Mouse (Mus musculus) megakaryocyte, embryonic 14.5 days (primary cell): ENCODE measurements around the gene Snorc.

Experiments
- FLI1 ChIP-seq: IDR thresholded peaks from 2 replicates; pipeline ENCODE4 v1.6.1; 2012; ENCODE audit warnings: low read length, inconsistent platforms, mixed read lengths
- GATA1 ChIP-seq: IDR thresholded peaks from 3 replicates; pipeline ENCODE4 v1.6.1; 2012; ENCODE audit warnings: mixed read lengths, low read length, inconsistent platforms, borderline replicate concordance

DNA sequence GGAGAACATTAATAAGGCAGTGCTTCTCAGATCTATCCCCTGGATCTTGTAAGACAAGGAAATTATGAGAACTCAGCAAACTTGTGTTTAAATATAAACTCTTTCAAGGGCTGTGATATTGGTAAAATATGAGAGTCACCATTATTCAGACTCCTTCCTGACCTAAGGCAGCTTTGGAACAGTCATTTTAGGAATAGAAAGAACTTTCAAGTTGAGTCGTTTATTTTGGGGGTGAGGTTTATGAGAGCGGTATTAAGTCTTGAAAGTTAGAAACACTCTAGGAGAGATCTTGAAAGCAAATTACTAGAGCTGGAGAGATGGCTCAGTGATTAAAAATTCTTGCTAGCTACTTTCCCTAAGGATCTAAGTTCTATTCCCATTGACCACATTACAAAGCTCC is 34.9 kb upstream of the Snorc start:
- TF ChIP-seq GATA1 = no peak
- TF ChIP-seq FLI1 = no peak
